Comparison of ENCODE assay signal across 8 mouse cellular contexts in the genomic region with DNA sequence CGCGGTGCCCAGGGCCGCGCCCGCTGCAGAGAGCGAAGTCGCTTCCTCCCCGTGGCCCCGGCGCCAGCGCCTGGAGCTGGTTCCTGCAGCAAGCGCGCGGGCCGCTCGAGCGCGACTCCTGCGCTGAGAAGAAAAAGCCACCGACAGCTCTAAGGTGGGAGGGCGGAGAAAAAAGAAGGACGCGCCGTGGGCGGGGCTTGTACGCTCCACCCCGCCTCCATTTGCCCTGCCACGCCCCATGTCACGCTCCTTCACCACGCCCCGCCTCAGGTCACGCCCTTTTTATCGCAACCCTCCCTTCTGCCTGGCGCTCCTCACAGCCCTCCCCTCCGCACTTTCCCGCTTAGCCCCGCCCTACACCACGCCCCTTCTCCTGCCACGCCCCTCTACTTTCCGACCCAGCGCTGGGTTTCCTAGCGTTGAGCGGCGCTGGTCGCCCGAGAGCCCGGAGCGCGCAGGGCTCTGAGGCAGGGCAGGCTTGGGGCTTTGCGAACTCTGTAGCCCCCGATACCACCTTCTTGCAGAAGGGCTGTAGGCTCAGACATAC. TPM values are rescaled to one million over a fixed set of nuclear protein-coding genes. Genes with fewer than 3 reads are reported as not detected.
DNase-seq lines count a peak whose midpoint lies in the region; ATAC-seq and TF ChIP-seq lines count a peak whose summit lies in the region.

Spsb1 (minus strand) TSS at position 151 of the 547 bp plus-strand sequence.

- peak within 1 kb of the TSS; percentile 61 for H3K9ac ChIP-seq in hindbrain, postnatal 0 days (replicated peaks; ENCODE audit: low read length)

- no peak for TF ChIP-seq CTCF in gastrocnemius, adult 2 months (IDR thresholded peaks at IDR 0.05)
- TF ChIP-seq CTCF in hindbrain, postnatal 0 days (IDR thresholded peaks at IDR 0.05; ENCODE audit: low read depth) = peak; percentile 19; the same call in 1 of the 2 replicates
- TF ChIP-seq CTCF in left cerebral cortex, adult 2 months (IDR thresholded peaks at IDR 0.05) = no peak

- no peaks in the 10 kb centered on the region for H3K9me3 ChIP-seq in hindbrain, postnatal 0 days (ENCODE audit: low read length)

- WGBS in hindbrain, postnatal 0 days = under 1% methylated on average over 50 of the region's 51 CpGs

- ATAC-seq in hindbrain, postnatal 0 days = peak; percentile 88
- peak; percentile 94 for ATAC-seq in megakaryocyte, adult 5-6 weeks (ENCODE audit: poor library complexity, severe bottlenecking)

- H3K27me3 ChIP-seq in hindbrain, postnatal 0 days (ENCODE audit: insufficient read depth, low read length) = peaks cover 6% of the 10 kb centered on the region; the same call in 1 of the 2 replicates

- intact Hi-C loops in gastrocnemius, adult 2 months (cut with DNase I) = loop anchor here (2.0 kb wide), 1 partner anchor 64 kb away; no protein-coding TSS in a partner anchor
- intact Hi-C loops in left cerebral cortex, adult 2 months (cut with DNase I) = loop anchor here (5.0 kb wide), 1 partner anchor 43 kb away; no protein-coding TSS in a partner anchor

- H3K36me3 ChIP-seq in hindbrain, postnatal 0 days (ENCODE audit: insufficient read depth, low read length) = no peaks in the 10 kb centered on the region

- H3K4me2 ChIP-seq in hindbrain, postnatal 0 days (ENCODE audit: low read depth, low read length) = peak within 1 kb of the TSS; percentile 100

- peak; percentile 91 for DNase-seq in WW6 (ENCODE audit: low read depth, low spot score)
- DNase-seq in cerebellum, postnatal 4 days (ENCODE audit: low spot score in 2 of 2) = peak; percentile 89 to 93
- peak; percentile 99 for DNase-seq in gastrocnemius, adult 2 months
- peak; percentile 92 for DNase-seq in hindbrain, postnatal 0 days (ENCODE audit: low spot score)
- DNase-seq in left cerebral cortex, adult 2 months (ENCODE audit: extremely low spot score in 1 of 2, low spot score in 2 of 2) = peak; percentile 90 to 95
- peak; percentile 94 to 95 for DNase-seq in right cerebral cortex, adult 2 months (ENCODE audit: low spot score in 2 of 2)
- peak; percentile 99 for DNase-seq in urinary bladder, postnatal 14 days (ENCODE audit: low spot score)

- H3K27ac ChIP-seq in gastrocnemius, adult 2 months = peak within 1 kb of the TSS; percentile 92
- peak within 1 kb of the TSS; percentile 56; the same call in 1 of the 2 replicates for H3K27ac ChIP-seq in hindbrain, postnatal 0 days
- peak within 1 kb of the TSS; percentile 75 for H3K27ac ChIP-seq in left cerebral cortex, adult 2 months

- H3K4me3 ChIP-seq in gastrocnemius, adult 2 months = peak within 1 kb of the TSS; percentile 76
- H3K4me3 ChIP-seq in hindbrain, postnatal 0 days (ENCODE audit: low read length) = peak within 1 kb of the TSS; percentile 67
- H3K4me3 ChIP-seq in left cerebral cortex, adult 2 months = peak within 1 kb of the TSS; percentile 66

- H3K4me1 ChIP-seq in hindbrain, postnatal 0 days (ENCODE audit: insufficient read depth, low read length) = peaks cover 15% of the 10 kb centered on the region; the same call in 1 of the 2 replicates

RNA-seq across cellular contexts. Expression of gene Spsb1, which starts in this region (rescaled TPM):
- 10 to 100 TPM in 1 of 2 experiments, 1 to 10 TPM in 1; 5.5 to 16.1 TPM for total RNA-seq in gastrocnemius, adult 2 months (2021)
- 13.7 and 18.4 TPM in 2 replicates for total RNA-seq in hindbrain, postnatal 0 days (2014; rRNA removed)
- 8.9 and 9.2 TPM in 2 replicates for polyA plus RNA-seq in hindbrain, postnatal 0 days (2015; fragmentation: Nextera tagmentation; extraction: Ambion mirVana)
- total RNA-seq in left cerebral cortex, adult 2 months (2021) = 10 to 100 TPM; 15.2 to 17.5 TPM
- total RNA-seq in megakaryocyte, adult 5-6 weeks (2015) = 0.11 TPM in 1 of 2 replicates, not detected in the other
- 0.22 TPM in 1 of 2 replicates, not detected in the other for total RNA-seq in megakaryocyte, adult 5-6 weeks (2017)

Comparison
In these comparisons a context has a peak if more than half of its experiments do, and no peak if none do; other contexts are left out.
1. Peak in every context shown above with its lines: DNase-seq, ATAC-seq, H3K4me3 ChIP-seq and H3K27ac ChIP-seq.
2. RNA of gene Spsb1 (total RNA-seq): 15.2 to 17.5 TPM in left cerebral cortex, adult 2 months, 5.5 to 16.1 TPM in gastrocnemius, adult 2 months and 13.7 to 18.4 TPM in hindbrain, postnatal 0 days; 0.11 to 0.22 TPM in megakaryocyte, adult 5-6 weeks; every median in the first group is over 4 times any median in the second.
3. Peak in ATAC-seq in megakaryocyte, adult 5-6 weeks; RNA of the gene not detected or under 1 TPM.